Mouse (Mus musculus) c-Kit-positive CD71-positive TER-119-positive erythroid progenitor cells, embryonic 14.5 days (primary cell): ENCODE results near the gene Clrn3.
"Not testable (repeated sequence)": the region's sequence is repeated elsewhere in the genome, so short reads cannot be mapped to it uniquely, and the experiment has no call there.

Source experiments
- DNase-seq: peaks from one replicate; pipeline ENCODE4 v3.0.0-alpha.2; 2013; ENCODE audit warnings: low spot score

The Clrn3 gene

DNA sequence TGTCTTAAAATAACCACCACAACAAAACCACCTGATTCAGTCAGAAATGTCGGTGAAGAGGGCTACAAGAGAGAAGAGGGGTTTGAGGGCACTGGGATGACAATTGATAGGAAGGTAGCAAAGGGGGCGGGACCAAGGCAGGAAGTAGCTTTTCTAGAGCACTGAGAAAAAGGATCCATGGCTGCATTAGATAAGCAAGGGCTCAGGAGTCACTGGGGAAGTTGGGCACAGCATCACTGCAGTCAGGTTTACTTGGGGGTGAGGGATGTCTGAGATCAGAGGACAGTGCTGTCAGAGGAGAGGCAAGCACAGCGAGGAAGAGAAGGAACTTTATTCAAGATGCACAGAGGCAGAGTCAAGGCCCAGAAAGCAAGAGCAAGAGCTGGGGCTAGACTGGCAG lies 7.5 kb upstream of the Clrn3 start:
- no peak for DNase-seq

DNA sequence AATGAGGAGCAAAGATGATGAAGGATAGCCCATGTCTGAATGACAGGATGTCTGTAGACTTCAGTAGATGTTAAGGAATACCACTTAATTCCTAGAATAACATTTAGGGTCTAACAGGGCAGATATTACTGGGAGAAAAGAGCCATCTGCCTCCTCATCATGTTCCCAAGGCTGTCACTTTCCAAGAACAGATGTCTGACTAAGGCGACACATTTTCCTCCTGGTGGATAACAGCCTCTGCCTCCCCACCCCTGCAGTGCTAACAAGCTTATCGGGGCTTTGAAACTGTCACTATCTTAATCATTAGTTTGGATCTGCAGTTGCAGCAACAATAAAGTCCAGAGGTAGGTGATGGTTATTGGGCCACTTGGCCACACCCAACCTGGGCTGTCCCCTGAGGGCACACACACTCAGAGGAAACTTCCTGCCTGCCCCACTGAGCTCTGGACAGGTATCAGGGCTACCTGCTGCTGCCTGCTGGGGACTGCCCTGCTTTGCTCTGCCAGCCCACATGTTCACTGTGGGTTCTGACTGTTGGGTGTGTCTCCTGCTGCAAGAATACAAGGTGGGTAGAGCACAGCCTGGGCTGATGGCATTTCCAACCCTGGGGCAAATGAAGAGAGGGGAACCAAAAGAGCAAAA lies 6.2 kb upstream of the Clrn3 start:
- DNase-seq = no peak

DNA sequence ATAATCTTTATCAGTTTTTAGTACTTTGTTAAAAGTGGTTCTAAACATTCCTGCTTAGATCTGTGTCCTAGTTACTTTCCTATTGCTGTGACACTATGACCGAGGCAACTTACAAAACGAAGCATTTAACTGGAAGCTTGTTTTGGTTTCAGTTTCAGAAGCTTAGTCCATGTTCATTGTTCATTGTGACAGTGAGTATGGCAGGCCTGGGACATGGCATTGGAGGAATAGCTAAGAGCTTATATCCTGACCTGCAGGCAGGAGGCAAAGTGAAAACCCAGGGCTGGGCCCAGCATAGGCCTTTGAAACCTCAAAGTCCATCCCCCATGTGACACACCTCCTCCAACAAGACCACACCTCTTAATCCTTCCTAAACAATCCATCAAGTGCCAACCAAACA lies 614 bp upstream of the Clrn3 start:
- no peak for DNase-seq

DNA sequence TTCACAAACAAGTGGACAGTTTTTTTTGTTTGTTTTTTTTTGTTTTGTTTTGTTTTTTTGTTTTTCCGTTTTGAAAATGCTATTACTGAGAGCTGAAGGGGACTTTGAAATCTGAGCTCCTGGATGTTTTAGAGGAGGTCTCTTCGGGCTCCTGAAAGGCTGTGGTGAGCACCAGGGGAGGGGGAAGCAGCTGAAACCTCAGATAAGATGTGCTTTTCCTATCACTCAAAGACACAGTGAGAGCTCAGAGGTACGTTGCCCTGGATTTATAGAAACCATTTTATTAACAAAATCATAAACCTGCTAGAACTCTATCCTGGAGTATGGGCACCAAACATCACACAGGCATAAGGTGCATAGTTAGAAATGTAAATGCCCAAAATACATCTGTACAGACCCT lies 1.3 kb downstream of the Clrn3 start:
- DNase-seq = no peak

DNA sequence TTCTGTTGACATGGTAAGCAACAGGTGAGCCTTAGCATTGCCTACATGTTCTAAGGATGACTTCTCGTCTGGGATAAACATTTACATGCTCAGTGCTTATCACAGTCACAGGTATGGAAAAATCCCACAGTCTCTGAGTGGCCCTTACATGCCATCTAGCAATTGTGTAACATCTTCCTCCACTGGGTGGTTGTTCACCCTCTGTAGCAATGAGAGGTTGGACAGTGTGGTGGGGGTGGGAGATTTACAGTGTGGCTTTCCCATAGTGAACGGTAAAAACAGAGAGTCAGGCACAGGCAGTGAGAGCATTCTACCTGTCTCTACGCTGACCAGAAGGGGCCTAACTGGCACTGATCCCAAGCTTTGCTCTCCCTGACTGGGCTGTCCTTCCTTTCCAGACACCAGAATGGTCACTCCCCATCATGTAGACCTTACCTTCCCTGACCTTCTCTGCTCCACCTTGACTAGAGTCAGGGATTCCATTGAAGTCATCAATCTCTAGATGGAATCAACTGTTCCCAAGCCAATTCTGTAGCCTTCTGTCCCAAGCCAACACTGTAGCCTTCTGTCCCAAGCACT lies 1.8 kb downstream of the Clrn3 start:
- DNase-seq = no peak

DNA sequence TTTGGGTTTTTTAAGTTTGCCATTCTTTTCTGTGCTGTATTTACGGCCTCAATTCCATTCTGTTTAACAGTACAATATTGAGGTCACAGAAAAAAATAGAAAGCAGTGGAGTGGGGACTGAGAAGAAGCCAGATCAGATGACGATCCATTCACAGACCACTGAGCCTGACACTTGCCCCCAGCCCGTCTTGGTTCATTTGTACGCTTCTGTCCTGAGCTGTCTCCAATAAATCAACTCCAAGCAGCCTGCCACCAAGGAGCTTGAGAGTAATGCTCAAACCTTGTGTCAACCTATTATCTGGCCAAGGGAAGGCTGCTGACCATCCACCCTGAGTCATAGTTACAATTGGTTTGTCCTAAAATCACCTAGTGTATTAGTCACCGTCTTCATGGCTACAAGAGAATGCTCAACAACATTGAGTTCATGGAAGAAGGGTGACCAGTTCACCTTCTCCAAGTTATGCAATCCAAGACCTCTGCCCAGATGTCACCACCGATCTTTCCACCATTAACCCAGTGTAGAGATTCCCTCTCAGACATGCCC lies 4.0 kb downstream of the Clrn3 start:
- no peak for DNase-seq

DNA sequence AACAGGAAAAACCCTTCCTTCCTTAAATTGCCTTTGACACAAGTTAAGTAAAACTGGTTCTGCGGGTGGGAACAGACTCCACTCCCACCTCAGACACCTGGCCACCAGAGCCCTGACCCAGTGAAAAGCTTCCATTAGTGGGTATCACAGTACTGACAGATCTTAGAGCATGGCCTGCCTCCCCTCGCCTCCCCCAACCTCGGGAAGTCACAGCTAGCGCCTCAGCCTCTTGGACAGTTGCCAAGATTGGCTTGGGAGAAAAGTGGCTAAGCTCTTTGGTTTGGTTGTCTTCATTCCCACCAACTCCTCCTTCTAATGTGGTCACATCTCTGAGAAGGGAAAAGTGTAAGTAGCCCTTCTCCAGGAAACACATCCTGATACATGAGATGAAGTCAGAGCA lies 4.5 kb downstream of the Clrn3 start:
- no peak for DNase-seq

DNA sequence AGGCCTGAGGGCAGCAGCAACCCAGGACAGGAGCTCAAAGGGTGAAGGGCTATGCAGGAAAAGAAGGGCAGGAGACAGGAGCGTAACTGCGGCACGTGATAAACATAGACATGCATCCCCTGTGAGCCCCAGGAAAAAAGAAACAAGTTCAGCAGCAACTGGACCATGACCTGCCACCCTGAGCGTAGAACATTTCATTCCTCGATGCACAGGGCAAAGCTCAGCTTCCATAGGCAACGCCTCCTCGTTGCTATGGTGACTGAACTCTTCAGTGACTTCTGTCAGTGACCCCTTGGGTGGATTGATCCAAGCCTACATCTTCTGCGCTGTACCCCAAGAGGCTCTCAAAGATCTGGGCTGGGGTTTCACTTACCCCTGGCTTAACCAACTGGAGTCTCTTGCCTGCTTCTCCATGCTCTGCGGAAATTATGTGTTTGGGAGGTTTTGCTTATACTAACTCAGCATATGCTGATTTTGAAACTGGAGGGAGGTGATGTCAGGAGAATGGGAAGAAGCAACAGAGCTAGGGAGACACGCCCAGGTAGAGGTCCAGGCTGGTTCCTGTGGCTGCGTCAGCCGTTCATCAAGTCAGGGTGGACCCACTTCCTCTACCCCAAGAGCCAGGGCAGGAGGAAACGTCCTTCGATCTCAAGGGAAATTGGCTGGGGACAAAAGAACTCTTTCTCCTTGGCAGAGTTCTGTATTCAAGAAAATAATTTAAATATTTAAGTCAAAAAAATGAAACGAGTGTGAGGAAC lies 6.5 kb downstream of the Clrn3 start:
- DNase-seq = no peak

DNA sequence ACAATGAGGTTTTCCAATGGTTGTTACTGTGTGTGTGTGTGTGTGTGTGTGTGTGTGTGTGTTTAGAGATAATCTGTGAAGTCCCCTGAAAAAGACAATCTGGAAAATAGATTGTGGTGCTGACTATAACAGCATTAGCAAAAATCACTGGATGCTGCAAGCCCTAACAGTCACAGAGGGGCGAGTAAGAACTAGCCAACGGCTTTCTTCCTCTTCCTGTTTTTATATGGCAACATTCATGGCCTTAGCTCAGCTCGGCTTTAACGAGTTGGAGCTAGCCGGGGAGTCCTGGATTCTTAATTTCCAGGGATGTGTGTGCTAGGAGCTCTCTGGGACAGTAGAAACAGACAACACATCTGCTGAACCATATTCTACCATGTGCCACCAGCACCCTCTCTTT lies 8.2 kb downstream of the Clrn3 start:
- DNase-seq = no peak

DNA sequence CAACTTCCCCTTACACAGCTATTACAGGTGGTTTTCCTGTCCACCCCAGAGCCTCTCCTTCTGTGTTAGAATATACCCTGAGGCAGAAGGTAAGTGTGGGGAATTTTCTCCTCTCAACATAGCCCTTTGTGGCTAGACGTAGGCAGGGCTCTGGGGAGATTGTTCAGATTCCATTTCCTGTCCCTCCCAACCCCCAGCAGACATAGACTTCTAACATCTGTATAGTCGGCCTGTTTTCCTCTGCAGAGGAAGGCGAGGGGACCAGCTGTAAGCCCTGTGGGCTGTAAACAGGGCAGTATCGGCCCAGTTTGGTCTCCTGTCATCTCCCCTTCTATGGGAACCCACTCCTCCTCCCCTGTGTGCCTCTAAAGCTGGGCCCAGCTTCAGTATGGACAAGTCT lies 11.3 kb downstream of the Clrn3 start:
- DNase-seq = no peak

DNA sequence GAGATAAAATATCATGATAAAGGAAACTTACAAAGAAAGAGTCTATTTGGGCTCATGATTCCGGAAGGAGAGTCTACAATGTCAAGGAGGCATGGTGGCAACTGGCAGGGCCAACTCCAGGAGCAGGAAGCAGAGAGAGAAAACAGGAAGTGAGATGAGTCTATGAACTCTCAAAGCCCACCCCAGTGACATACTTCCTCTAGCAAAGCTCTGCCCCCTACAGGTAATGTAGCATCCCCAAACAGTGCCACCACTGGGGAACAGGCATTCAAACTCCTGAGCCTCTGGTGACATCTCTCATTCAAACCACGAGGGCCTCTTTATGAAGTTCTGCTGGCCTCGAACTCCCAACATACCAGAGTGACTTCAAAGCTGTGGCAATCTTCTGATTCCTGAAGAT lies 16.7 kb downstream of the Clrn3 start:
- DNase-seq = no peak

DNA sequence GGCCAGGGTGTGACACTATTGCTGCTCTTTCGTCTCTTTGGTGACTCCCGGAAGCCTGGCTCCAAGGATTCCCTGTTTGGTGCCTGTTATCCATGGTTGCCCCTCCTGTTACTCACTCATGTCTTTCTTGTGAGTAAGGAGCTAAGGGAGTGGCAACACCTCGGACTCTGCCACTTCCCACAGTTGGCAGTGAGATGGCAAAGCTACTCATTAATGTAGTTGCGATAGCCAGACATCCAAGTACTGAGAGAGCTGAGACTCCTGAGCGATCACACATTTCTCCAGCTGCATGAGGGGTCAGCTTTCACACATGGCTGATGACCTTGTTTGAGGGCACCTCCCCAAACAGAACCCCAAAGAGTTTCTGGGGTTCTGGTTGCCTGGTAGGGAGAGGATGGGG lies 18.0 kb downstream of the Clrn3 start:
- DNase-seq = no peak

DNA sequence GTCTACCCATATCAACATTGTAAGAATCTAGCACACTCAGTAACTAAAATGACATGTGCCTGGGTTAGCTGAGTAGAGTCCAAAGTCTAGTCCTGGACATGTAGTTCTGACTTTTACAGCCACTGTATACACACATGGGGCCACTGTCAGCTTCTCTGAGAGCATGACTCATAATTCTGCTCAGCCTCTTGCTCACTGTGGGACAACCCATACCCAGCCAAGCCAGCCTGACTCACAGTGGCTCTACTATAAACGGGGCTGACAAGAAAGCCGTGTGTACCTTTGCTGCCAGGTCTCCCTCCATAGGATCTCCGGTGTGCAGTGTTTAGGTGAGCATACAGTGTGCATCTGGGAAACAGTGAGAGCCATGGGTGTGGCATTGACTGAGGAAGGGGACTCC lies 19.2 kb downstream of the Clrn3 start:
- DNase-seq = no peak

DNA sequence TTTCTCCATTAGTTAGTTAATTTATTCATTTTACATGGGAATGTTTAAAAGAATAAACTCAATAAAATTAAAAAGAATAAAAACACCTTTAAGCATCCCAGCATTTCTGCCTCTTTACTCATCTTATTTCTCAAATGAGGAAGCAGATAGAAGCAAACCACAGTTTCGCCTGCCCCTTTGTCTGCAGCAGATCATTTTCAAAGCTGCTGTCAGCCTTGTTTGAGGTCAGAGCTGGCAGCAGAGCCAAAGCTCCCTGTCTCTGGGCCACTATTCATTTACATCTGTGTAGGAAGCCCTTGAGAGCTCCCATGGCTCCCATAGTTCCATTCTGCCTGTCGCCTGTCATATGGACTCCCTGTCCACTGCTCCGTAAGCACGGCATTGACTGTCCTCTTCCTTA lies 19.9 kb downstream of the Clrn3 start:
- DNase-seq = no peak

DNA sequence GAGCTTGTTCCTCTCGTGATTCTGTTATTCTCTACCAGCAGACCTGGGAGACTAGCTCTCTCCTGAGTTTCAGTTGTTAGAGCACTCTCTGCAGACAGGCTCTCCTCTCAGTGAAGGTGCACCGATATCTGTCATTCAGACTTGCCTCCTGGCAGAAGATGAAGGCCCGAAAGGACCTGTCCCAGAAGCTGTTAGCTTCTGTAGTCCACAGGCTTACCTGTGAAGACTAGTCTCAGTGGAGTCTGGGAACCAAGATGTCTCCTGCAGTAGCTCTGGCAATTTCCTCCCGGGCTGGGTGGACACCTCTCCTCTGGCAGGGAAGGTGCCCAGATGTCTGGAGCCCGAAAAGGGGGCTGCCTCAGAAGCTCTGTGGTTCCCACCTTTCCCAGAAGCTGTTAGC lies 21.9 kb downstream of the Clrn3 start:
- DNase-seq = not testable (repeated sequence)

DNA sequence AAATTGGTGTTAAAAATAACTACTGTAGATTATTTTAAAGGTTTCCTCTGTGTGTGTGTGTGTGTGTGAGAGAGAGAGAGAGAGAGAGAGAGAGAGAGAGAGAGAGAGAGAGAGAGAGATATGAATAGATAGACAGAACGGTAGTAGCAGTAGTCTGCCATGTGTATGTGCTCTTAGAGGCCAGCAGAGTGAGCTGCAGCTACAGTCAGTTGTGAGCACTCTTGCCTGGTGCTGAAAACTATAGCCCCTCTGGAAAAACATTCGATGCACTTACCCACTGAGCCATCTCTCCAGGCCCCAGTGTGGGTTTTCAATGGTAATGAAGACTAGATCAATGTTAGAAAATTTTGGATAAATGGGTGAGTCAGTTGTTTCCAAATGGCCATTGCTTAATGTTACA lies 29.1 kb downstream of the Clrn3 start:
- DNase-seq = no peak

DNA sequence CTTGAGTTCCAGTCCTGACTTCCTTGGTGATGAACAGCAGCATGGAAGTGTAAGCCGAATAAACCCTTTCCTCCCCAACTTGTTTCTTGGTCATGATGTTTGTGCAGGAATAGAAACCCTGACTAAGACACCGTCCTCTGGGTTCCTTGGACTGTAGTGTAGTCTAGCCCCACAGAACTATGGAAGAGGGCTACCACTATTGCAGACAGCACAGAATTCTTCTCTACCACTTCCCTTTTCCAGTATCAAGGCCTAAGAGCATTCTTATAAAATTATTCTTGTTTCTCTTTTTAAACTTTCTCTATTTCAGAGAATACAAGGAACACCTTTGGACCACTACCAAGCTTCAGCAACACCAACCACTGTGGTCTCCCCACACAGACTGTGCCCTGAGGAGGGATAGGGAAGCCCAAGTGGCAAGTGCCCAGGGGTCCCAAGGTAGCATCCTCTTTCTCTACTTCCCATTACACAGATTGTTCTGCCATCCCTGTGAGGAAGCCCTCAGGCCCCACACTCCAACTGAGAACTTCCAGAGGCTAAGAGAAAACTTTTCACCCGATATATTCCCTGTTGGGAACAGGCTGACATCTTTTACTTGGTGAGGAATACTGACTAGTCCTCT lies 29.8 kb downstream of the Clrn3 start:
- DNase-seq = no peak

DNA sequence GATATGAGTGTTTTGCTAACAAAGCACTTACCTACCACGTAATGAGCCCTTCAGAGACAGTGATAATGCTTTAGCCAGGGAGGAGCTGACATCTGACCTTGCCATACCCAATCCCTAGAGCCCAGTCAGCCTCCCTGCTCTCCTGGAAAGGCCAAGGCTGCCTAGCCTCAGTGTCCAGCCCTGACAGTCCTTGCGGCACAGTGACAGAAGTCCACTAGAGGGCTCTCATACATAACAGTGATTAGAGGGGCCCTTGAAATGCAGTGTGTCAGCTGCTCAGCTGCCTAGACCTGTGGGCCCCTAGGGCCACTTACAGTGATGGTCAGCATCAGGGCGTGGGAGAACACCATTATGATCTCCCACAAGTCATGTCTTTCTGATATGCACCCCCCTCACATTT lies 33.2 kb downstream of the Clrn3 start:
- no peak for DNase-seq

DNA sequence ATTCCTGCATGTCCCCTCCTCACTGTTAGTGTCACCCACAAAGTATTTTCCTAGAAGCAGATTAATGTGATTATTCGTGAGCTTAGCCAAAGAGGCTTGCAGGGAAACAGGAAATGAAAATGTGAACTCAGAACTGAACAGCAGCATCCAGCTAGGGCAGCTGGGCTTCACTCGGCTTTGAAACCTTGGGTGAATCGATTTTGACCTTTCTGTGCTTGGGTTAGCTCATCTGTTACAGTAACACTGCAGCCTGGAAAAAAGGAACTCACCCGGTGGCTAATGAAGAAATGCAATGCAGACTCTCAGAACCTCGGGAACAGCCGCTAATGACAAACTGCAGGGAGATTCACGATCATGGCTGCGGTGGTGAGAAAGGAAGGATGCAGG lies 38.0 kb downstream of the Clrn3 start:
- DNase-seq = no peak

DNA sequence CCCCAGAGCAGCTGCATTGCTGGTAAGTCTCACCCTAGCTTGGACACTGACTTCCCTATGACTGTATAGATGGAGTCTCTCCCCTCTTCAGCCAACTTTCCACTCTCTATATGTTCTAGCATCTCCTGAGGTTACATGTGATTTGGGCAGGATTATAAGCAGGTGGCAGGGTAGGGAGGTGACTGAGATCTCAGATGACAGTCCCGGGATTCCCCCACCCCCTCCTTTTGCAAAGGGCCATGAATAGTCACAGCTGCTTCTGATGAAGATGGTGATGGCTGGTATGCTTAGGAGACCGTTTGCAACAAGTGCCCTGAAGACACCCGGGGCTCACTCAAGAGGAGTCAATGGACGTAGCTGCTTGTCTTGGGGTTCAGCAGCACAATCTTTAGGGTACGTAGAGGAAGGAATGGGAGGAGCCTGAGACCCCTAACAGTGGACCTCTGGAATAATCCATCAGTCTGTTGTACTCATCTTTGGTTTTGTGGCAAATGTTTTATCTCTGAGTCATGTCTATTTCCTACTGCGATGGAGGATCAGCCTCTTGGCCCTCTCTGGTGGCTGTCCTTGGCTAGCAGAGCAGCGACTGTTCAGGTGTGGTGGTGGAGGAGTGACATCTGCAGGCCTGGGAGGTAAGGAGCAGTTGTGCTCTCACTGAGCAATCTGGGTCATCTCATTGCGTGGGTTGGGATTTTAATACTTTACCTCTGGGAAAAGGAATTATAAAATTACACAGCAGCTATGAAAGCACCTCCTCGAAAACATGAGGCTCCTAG lies 38.5 kb downstream of the Clrn3 start:
- DNase-seq = no peak

DNA sequence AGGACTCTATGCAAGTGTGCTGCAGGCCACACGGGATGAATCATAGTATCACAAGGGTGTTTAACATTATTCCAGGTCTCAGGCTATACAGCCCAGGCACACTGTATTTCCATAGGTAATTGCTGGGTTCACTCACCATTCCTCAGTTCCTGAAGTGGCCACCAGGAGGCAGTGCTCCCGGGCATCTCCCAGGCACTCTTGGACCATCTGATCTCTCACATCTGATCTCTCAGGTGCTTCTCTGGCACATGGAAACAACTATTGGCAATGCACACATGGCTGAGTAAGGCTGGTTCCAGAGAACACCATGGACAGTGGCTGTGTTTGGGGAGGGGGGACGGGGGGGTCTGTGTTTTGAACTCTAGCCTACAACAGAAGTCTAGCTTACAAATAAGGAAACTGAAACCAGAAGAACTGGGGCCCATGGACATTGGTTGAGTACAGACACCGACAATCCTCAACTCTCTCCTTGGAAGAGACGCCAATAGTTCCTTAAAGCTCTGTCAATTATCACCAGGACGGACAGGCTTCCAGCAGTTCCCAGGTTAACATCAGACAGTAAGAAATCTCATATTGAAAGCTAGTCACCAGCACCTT lies 40.1 kb downstream of the Clrn3 start:
- DNase-seq = peak; percentile 21

DNA sequence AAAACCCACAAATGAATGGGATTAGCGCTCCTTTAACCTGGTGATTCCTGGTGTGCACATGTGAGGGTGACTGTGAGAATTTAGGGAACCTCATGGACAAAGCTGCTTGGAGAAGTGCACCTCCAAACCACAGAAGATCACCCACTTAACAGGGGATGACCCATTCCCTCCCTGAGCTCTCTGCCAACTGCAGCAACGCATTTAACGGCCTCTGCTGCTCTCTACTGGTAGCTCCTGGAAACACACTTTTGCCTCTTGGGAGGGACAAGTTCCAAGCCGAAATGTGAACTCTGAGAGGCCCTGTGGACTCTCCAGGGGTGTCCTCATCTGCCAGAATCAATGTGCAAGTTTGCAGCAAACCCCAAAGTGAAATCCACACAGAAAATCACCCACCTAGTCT lies 41.0 kb downstream of the Clrn3 start:
- DNase-seq = peak; percentile 43
